Mouse (Mus musculus): ENCODE results near the gene Gm43064. TPM values are rescaled to one million over a fixed set of nuclear protein-coding genes. Genes with fewer than 3 reads are reported as not detected.
A peak's percentile ranks its signal among the peaks of the same experiment; 100 is the strongest.

The Gm43064 gene
- under 1 TPM; 0.12 TPM for total RNA-seq (2021)
- long read RNA-seq, experiment 1, partial matches to known transcripts = 0 of 1 reads
- long read RNA-seq, experiment 1, other reads (novel, unspliced or antisense) = 1 of 1 reads
- long read RNA-seq, experiment 2 = 0 reads

- intact Hi-C loops (cut with DNase I) = loop anchor here (1.0 to 5.0 kb wide), 2 partner anchors 18 to 37 kb away; partner anchors contain the start of gene Hipk1
- DNase-seq = peak; percentile 93 to 94
Measured at GRCm38 (mm10) chr3:103808891-103809798, at the start of gene Gm43064, which contains the start of the genes Dclre1b and Ap4b1. Gene Gm43064, plus strand, starts transcription at chr3:103809573. Gene Dclre1b, minus strand, starts transcription at chr3:103809444. Gene Ap4b1, plus strand, starts transcription at chr3:103809520.

GRCm38 (mm10) chr3:103766789-103767188 lies 42.6 kb upstream of the Gm43064 start:
- DNase-seq = no peak
- intact Hi-C loops (cut with DNase I) = no loop called here

GRCm38 (mm10) chr3:103771531-103772130 lies 37.7 kb upstream of the Gm43064 start:
- intact Hi-C loops (cut with DNase I) = loop anchor here (2.0 to 5.0 kb wide), 2 partner anchors 19 to 36 kb away; partner anchors contain the start of genes Ap4b1, Dclre1b, Gm43064 and Hipk1

GRCm38 (mm10) chr3:103772846-103773245 lies 36.5 kb upstream of the Gm43064 start:
- DNase-seq = no peak
- intact Hi-C loops (cut with DNase I) = loop anchor here (2.0 to 5.0 kb wide), 2 partner anchors 18 to 34 kb away; partner anchors contain the start of genes Ap4b1, Dclre1b, Gm43064 and Hipk1

More at GRCm38 (mm10) chr3:103771531-103772130, 37.7 kb upstream of the Gm43064 start:
- DNase-seq = peak; percentile 69 to 85

- DNase-seq = no peak
- intact Hi-C loops (cut with DNase I) = loop anchor here (2.0 to 5.0 kb wide), 2 partner anchors 17 to 34 kb away; partner anchors contain the start of genes Ap4b1, Dclre1b, Gm43064 and Hipk1
Measured at GRCm38 (mm10) chr3:103773508-103773907, 35.9 kb upstream of the Gm43064 start.

GRCm38 (mm10) chr3:103774009-103774408 lies 35.4 kb upstream of the Gm43064 start:
- intact Hi-C loops (cut with DNase I) = loop anchor here (5.0 kb wide), 1 partner anchor 33 kb away; the partner anchor contains the start of genes Ap4b1, Dclre1b and Gm43064

GRCm38 (mm10) chr3:103777940-103778339 lies 31.4 kb upstream of the Gm43064 start:
- no peak for DNase-seq
- intact Hi-C loops (cut with DNase I) = no loop called here

More at GRCm38 (mm10) chr3:103774009-103774408, 35.4 kb upstream of the Gm43064 start:
- DNase-seq = no peak

GRCm38 (mm10) chr3:103778660-103779059 lies 30.7 kb upstream of the Gm43064 start:
- DNase-seq = no peak
- intact Hi-C loops (cut with DNase I) = no loop called here

GRCm38 (mm10) chr3:103779183-103779582 lies 30.2 kb upstream of the Gm43064 start:
- intact Hi-C loops (cut with DNase I) = no loop called here
- DNase-seq = no peak

- intact Hi-C loops (cut with DNase I) = no loop called here
- no peak for DNase-seq
Measured at GRCm38 (mm10) chr3:103780271-103780670, 29.1 kb upstream of the Gm43064 start.

- intact Hi-C loops (cut with DNase I) = no loop called here
- DNase-seq = no peak
Measured at GRCm38 (mm10) chr3:103780777-103781176, 28.6 kb upstream of the Gm43064 start.

GRCm38 (mm10) chr3:103782844-103783609 lies 26.3 kb upstream of the Gm43064 start:
- no peak for DNase-seq
- intact Hi-C loops (cut with DNase I) = no loop called here

GRCm38 (mm10) chr3:103787225-103787624 lies 22.1 kb upstream of the Gm43064 start:
- intact Hi-C loops (cut with DNase I) = loop anchor here (5.0 kb wide), 1 partner anchor 35 kb away; no protein-coding TSS in a partner anchor
- no peak for DNase-seq

- no peak for DNase-seq
- intact Hi-C loops (cut with DNase I) = loop anchor here (5.0 kb wide), 1 partner anchor 37 kb away; no protein-coding TSS in a partner anchor
Measured at GRCm38 (mm10) chr3:103789096-103789495, 20.3 kb upstream of the Gm43064 start.

GRCm38 (mm10) chr3:103789891-103790345 lies 19.5 kb upstream of the Gm43064 start:
- intact Hi-C loops (cut with DNase I) = loop anchor here (2.0 to 5.0 kb wide), 3 partner anchors 17 to 51 kb away; partner anchors contain the start of genes Gm10964 and Olfml3
- DNase-seq = peak; percentile 34 to 38

- peak in 1 of 2 experiments; percentile 52 for DNase-seq
- intact Hi-C loops (cut with DNase I) = loop anchor here (1.0 to 2.0 kb wide), 3 partner anchors 18 to 52 kb away; partner anchors contain the start of genes Ap4b1, Dclre1b, Gm10964 and Gm43064
Measured at GRCm38 (mm10) chr3:103790346-103791145, 18.8 kb upstream of the Gm43064 start.

- peak; percentile 93 to 94 for DNase-seq
- intact Hi-C loops (cut with DNase I) = loop anchor here (1.0 to 2.0 kb wide), 3 partner anchors 18 to 53 kb away; partner anchors contain the start of genes Ap4b1, Dclre1b, Gm10964 and Gm43064
Measured at GRCm38 (mm10) chr3:103791230-103792110, 17.9 kb upstream of the Gm43064 start, which contains the start of gene Hipk1. Gene Hipk1, minus strand, starts transcription at chr3:103791563.

All from heart, postnatal 14 days (tissue).